Mouse (Mus musculus) yolk sac, embryonic 10.5 days (tissue): ENCODE measurements at regions not wholly inside any gene's neighbourhood (a gene's known extent, or its start where the extent isn't known, plus 50 kb on each side); places are given as distances from the start of the nearest gene placed in this dataset.

Experiments used
- DNase-seq: peaks from one replicate; pipeline ENCODE4 v3.0.0-alpha.2; 2017; ENCODE audit warnings: low spot score

DNA sequence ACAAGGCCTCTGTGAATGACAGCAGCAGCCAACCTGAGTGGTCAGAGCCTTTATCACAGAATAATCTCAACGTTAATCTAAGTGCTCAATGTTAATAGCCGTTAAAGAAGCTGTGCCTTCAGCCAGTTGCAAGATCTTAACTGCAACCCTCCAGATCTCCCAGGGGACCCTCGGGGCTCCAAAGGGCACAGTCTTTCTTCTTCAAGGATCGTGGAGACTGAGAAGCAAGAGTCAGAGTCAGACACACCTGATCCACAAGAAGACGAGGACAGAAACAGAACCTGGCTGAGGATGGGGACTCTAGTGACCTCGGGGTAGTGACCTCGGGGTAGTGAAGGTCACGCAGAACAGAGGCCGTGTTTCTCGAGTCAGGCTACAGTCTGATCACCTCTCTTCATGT is 206.0 kb downstream of the Sptssa start:
- DNase-seq: no peak

DNA sequence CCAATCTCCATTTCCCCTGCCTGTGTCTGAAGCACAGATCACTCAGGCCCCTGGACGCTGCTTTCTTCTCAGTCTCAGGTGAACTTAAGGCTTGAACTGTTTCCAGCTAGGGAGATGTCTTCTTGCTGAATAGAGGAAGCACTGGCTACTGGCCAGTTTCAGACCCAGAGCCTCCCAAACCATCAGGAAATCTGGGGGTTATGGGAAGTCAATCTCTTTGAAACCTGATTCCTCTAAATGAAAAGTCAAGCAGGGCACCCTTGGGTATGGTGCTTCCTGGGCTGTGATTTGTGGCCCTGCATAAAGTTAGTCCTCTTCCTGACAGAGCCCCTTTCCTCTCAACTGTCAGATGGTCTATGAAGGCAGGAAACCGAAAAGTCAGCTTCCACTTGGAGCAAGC is 208.2 kb downstream of the Sptssa start:
- no peak for DNase-seq

- DNase-seq: no peak
Measured at GRCm38 (mm10) chr12:54447354-54447753, 209.0 kb downstream of the Sptssa start.

DNA sequence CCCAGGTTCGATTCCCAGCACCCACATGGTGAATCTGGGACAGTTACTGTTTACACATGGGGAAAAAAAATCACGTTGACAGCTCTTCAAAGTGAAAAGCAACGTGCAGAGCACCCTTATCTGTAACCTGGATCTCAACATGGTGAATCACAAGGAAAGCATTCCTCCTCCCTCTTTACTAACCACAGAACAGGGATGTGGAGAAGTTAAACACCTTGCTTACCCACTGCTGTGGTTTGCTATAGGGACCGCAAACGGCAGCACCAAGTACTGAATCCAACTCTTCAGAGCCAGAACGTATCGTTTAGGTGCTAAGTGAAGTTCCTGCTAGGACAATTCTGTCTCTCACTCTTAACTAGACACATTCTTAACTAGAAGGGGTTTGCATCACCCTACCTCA is 210.0 kb downstream of the Sptssa start:
- DNase-seq: no peak

DNA sequence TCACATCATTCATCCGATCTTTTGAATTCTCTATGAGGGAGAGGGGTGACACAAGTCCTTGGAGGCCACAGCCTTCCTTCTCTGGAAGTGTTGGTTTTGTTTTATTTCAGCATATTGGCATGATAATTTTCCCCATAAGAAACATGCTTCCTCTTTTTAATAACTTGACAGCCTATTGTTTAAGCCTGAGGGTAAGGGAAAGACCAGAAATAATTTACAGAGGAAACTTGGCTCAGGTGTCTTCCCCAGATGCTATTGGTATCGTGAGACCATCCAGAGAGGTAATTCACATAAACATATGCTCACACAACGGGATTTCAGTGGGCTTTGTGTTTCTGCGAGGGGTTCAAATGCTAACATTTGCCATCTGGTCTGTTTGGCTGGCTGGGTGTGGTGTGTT is 212.0 kb downstream of the Sptssa start:
- DNase-seq: no peak

DNA sequence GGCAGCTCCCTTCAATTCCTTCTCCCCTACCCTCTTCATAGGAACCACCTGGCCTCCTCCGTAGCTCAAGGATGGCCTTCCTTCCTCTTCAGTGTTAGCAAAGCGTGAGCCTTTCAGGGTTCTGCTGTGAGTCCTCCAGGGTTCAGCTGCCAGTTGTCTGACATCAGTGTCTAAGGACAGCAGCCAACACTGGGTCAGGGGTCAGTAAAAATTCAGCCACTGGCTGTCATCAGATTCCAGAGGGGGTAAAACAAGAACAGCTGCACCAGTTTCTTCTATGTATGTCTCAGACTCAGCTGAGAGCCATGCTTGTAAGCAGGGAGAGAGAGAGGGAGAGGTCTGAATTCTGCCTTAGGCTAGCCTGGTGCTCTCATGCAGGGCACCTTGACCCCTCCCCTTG is 213.1 kb downstream of the Sptssa start:
- no peak for DNase-seq

GRCm38 (mm10) chr12:54442408-54442807 is 214.0 kb downstream of the Sptssa start:
- no peak for DNase-seq

- DNase-seq: no peak
Measured at GRCm38 (mm10) chr12:54440851-54441593, 215.4 kb downstream of the Sptssa start.

- no peak for DNase-seq
Measured at GRCm38 (mm10) chr12:54438793-54439192, 217.6 kb downstream of the Sptssa start.

GRCm38 (mm10) chr12:54425236-54425635 is 221.6 kb upstream of the Egln3 start:
- DNase-seq: no peak

DNA sequence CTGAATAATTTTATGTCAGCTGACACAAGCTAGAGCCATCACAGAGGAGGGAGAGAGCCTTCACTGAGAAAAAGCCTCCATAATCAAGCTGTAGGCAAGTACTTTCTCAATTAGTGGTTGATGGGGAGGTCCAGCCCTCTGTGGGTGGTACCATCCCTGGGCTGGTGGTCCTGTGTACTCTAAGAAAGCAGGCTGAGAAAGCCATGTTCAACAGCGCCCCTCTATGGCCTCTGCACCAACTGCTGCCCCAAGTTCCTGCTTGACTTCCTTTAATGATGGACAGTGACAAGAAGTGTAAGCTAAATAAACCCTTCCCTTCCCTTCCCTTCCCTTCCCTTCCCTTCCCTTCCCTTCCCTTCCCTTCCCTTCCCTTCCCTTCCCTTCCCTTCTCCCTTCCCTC is 211.2 kb upstream of the Egln3 start:
- no peak for DNase-seq

- no peak for DNase-seq
Measured at GRCm38 (mm10) chr12:54414201-54414600, 210.5 kb upstream of the Egln3 start.

GRCm38 (mm10) chr12:54410038-54410605 is 206.5 kb upstream of the Egln3 start:
- DNase-seq: no peak

DNA sequence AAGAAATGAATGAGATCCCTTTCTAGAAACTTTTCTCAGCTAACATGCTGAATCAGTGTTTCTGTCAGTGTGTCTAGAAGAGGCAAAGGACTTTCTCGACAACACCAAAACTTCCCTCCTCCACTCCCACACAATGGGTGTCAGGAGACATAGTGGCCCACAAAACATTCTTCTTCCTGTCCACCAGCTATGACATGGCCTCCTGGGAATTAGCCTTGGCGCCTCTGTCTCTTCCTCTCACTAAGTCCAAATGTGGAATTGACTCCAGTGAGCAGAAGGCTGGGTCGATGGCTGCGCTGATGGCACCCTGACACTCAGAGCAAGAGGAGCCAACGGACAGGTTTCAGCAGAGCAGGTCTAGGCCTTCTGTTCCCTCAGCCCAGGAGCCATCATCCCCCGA is 205.2 kb upstream of the Egln3 start:
- DNase-seq: no peak

- no peak for DNase-seq
Measured at GRCm38 (mm10) chr12:54407301-54407896, 203.7 kb upstream of the Egln3 start.

DNA sequence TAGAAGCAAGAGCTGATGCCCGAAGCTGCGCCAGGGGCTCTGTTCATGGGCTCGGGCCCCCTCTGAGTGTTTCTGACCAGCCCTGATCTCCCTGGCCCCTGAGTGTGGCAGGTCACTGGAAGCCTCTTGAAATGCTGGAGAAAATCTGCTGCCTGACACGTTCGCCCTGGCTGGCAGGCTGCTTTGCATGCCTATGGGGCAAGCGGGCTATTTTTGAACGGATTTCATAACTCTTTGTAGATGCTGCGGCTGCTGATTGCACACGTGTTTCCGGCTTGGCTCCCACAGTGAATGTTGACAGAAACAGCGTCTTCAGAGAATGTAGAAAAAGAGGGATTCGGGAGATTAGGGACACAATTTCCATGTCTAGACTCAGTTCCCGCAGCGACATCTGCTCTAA is 201.4 kb upstream of the Egln3 start:
- DNase-seq: no peak

- DNase-seq: no peak
Measured at GRCm38 (mm10) chr12:54402591-54402990, 198.9 kb upstream of the Egln3 start.

DNA sequence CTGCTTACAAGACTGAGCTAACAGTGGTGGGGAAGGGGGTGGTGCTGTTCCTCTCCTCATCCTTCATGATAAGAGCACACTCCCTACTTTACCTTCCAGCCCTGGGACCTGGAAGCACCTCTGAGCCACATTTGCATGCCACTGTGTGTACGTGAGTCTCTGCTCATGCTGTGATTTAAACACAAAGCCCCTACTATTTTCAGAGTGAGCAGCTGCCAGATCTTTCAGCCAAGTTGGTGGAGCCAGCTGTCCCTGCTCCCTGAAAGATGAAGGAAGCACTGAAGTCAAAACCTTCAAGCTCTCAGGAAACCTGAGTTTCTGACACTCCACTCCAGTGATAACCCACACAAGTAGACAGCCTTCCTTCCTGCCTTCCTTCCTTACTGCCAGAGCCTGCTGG is 198.0 kb upstream of the Egln3 start:
- DNase-seq: no peak

- no peak for DNase-seq
Measured at GRCm38 (mm10) chr12:54400084-54400483, 196.4 kb upstream of the Egln3 start.

DNA sequence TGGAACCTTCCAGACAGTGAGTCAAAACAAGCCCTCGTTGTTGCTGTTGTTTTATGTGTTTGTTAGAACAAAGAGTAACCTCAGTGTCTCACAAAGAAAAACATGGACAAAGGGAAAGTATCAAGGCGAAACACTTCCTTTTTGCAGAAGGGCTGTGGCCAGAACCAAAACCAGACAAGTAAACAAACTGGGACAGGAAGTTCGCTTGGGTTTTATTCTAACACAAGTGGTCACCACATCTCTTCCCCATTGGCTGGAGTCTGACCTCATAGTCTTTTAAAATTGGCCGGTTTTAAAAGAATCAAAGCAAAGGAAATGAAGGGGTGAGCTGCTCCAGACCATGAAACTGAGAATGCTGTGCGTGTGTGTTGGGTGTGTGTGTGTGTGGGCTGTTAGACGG is 194.4 kb upstream of the Egln3 start:
- DNase-seq: no peak

DNA sequence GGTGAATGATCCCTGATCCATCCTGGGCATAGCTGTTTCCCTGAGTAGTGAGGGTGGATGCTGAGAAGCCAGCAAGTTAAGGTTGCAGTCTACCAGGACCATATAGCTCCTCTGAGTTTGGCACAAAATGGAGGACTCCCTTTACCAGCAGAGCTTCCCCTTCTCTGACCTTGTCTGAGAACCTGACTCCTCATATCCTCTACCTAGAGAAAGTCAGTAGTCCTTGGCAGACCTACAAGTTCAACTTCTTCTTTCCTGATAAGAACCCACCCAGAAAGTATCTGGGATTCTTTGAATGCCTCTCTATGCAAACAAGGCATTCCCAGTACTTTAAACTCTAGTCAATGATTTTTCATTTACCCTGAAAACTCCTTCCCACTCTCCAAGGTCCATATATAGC is 193.3 kb upstream of the Egln3 start:
- DNase-seq: peak; percentile 15

- peak; percentile 35 for DNase-seq
Measured at GRCm38 (mm10) chr12:54396341-54396740, 192.7 kb upstream of the Egln3 start.

GRCm38 (mm10) chr12:54385401-54385800 is 181.7 kb upstream of the Egln3 start:
- DNase-seq: no peak

DNA sequence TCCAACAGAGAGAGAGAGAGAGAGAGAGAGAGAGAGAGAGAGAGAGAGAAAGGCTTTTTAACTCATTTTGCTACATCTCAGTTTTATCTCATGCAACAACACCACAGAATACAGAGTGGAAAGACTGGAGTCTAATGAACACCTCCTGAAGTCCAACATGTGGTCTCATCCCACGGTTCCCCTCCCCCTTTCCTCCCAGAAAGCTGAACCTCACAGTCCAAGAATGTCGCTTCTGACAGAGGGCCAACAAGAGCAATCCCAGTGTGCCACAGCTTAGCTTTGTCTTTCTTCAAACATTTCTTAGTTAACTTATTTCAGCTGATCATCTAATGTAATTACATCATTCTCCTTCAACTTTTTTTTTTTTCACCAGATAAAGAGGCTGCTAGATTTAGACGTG is 180.5 kb upstream of the Egln3 start:
- no peak for DNase-seq
